Mouse (Mus musculus) mesoderm, embryonic 11.5 days (tissue): ENCODE measurements around the gene Pbx2.
"Not testable (repeated sequence)": the region's sequence is repeated elsewhere in the genome, so short reads cannot be mapped to it uniquely, and the experiment has no call there.

ENCODE experiments used
- DNase-seq: peaks from one replicate; pipeline ENCODE4 v3.0.0-alpha.2; 2012; ENCODE audit warnings: low read depth, low spot score

Pbx2 gene

GRCm38 (mm10) chr17:34591029-34591993 lies at the start of gene Pbx2:
Gene Pbx2, plus strand, starts transcription at chr17:34591266.
- peak; percentile 45 for DNase-seq

- DNase-seq, result not testable (repeated sequence)
Measured at GRCm38 (mm10) chr17:34543567-34543966, 47.5 kb upstream of the Pbx2 start.

- no peak for DNase-seq
Measured at GRCm38 (mm10) chr17:34546797-34547196, 44.3 kb upstream of the Pbx2 start.

DNA sequence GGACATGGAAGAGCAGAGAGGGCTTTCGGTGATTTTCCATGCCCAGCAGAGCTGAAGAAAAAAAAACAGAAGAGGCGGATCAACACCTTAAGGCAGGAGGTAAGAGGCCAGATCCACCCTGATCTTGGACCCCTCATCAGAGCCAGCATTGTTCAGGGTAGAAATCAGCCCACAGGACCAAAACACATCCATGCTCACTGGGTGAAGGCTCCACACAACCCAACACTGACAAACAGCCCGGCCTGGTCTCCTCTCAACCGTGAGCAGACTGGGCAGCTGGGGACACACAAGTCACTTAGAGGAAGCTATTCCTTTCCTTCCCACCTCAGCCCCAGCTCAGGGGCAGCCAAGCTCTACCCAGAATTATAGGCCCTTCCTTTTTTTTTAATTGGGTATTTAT lies 43.5 kb upstream of the Pbx2 start:
- DNase-seq, result no peak

GRCm38 (mm10) chr17:34549156-34549555 lies 41.9 kb upstream of the Pbx2 start:
- DNase-seq, result no peak

DNA sequence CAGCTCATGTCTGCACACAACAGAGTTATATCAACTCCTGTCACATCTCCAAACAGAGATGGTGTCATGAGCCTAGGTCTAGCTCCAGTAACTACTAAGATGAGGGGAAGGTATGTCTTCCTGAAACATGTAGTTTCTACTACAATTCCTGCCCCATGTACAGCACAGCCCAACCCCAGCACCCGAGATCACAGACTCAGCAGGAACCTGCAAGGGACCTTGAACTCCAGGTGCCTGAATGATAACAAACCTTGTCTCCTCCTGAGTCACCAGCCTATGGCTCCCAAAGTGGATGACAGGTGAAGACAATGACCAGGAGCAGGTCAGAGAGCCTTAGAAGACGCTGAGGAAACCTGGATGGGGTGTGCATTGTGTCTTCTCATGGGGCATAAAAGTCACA lies 41.2 kb upstream of the Pbx2 start:
- no peak for DNase-seq

GRCm38 (mm10) chr17:34555483-34555882 lies 35.6 kb upstream of the Pbx2 start:
- peak; percentile 74 for DNase-seq

- no peak for DNase-seq
Measured at GRCm38 (mm10) chr17:34556406-34556805, 34.7 kb upstream of the Pbx2 start.

DNA sequence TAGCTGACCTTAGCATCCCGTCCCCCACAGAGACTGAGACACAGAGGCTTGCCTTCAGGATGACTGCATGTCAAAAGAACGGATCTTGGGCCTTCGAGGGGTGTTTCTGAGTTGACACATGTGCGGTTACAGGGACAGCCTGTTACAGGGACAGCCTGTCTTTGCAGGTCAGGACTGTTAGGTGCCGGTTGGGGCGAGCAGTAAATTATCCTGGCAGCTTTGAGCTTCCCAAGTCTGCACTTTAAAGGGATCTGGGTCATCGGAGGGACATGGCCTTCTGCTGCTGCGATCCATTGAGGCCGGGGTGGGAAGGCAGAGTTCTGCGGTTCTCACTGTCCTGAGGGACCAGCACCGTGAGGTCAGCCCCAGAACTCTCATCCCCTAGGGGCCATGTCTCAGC lies 33.7 kb upstream of the Pbx2 start:
- no peak for DNase-seq

- DNase-seq, result no peak
Measured at GRCm38 (mm10) chr17:34559116-34559515, 31.9 kb upstream of the Pbx2 start.

GRCm38 (mm10) chr17:34559895-34560294 lies 31.2 kb upstream of the Pbx2 start:
- no peak for DNase-seq

DNA sequence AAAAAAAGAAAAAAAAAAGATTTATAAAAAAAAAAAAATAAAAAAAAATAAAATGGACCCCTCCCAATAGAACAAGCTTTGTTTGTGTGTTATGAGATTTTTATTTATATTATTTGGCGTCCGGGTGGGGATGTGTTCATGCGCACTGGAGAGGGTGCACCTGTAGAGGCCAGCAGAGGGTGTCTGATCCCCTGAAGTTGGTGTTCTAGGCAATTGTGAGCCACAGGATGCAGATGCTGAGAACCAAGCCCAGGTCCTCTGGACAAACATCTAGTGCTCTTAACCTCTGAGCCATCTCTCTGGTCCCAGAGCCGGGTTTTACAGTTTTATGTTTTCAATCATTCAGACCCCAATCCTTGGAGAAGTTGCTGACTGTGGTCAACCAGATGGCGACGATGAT lies 30.6 kb upstream of the Pbx2 start:
- DNase-seq, result no peak

- no peak for DNase-seq
Measured at GRCm38 (mm10) chr17:34561200-34561599, 29.9 kb upstream of the Pbx2 start.

- DNase-seq, result no peak
Measured at GRCm38 (mm10) chr17:34562595-34562994, 28.5 kb upstream of the Pbx2 start.

DNA sequence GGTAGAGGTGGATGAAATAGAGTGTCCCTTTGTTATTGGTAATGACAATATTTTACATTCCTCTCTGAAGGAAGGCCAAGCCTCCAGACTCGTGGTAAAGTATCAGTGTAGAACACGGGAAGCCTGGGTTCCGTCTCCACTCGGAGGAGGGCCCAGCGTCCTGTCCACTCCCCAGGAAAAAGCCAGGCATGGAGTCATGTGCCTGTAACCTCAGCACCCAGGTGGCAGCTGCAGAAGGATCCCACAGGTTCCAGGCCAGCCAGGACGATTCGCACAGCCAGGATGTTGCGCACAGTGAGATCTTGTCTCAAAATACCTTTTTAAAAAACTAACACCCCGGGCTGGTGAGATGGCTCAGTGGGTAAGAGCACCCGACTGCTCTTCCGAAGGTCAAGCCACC lies 27.7 kb upstream of the Pbx2 start:
- DNase-seq, result no peak

DNA sequence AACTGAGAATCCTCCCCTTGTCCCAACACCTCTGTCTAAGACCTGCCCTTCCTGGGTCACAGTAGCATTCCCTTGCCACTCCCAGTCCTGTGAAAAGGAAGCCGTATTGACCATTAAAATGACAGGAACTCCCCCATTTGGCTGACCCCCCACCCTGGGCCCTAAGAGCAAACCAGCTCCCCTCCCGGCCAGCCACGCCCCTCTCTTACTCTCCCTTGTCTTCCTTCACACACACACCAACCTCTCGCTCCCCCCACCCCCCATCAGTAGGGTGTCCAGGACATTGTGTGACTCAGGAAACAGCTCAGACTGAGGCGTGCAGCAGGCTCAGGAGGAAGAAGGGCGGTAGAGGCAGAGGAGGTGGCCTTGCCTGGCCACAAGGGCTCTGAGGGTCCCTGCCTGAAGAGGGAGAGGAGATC lies 27.1 kb upstream of the Pbx2 start, which contains the start of gene Notch4:
Notch4 (plus strand) TSS at position 266 of the 419 bp plus-strand sequence.
- peak; percentile 26 for DNase-seq

DNA sequence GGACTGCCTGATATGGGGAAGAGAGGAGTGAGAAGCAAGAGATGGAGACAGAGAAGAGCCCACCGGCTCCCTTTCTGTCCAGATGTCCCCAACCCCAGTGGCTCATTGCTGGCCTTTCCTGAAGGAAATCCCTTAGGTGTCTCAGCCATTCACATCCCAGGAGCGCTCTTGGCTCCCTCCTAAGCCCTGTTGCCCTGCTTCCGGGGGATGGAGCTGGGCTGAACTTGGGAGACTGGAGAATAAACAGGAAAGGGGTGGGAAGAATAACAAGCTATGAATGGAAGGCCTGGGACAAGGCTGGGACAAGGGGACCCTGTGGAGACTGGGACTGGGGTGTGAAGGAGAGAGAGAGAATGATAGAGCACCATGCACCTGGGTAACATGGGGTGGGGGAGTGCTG lies 26.3 kb upstream of the Pbx2 start:
- DNase-seq, result no peak

DNA sequence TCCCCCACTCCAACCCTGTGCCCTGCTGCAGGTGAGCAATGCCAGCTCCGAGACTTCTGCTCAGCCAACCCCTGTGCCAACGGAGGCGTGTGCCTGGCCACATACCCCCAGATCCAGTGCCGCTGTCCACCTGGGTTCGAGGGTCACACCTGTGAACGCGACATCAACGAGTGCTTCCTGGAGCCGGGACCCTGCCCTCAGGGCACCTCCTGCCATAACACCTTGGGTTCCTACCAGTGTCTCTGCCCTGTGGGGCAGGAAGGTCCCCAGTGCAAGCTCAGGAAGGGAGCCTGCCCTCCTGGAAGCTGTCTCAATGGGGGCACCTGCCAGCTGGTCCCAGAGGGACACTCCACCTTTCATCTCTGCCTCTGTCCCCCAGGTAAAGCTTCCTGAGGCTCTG lies 23.8 kb upstream of the Pbx2 start:
- no peak for DNase-seq

- DNase-seq, result no peak
Measured at GRCm38 (mm10) chr17:34568421-34568820, 22.6 kb upstream of the Pbx2 start.

GRCm38 (mm10) chr17:34569919-34570318 lies 21.1 kb upstream of the Pbx2 start:
- DNase-seq, result no peak

- no peak for DNase-seq
Measured at GRCm38 (mm10) chr17:34571875-34572274, 19.2 kb upstream of the Pbx2 start.

GRCm38 (mm10) chr17:34572361-34572760 lies 18.7 kb upstream of the Pbx2 start:
- no peak for DNase-seq

- no peak for DNase-seq
Measured at GRCm38 (mm10) chr17:34576577-34576976, 14.5 kb upstream of the Pbx2 start.
